Mouse (Mus musculus) kidney, adult 2 months (tissue): ENCODE measurements around the gene Gpr107.

Experiments
- CTCF ChIP-seq: fragments of 200-500 bp; conservative IDR thresholded peaks from 2 replicates; pipeline ENCODE4 v1.5.1; 2011; ENCODE audit warnings: low read depth, mild to moderate bottlenecking, control low read depth, low read length, moderate library complexity, mixed read lengths; ENCODE audit not compliant: insufficient read depth, insufficient read length
- POLR2A ChIP-seq: fragments of 200-500 bp; IDR thresholded peaks from one replicate; pipeline ENCODE4 v1.6.1; 2011; ENCODE audit warnings: low read depth, low read length, control low read depth

- TF ChIP-seq CTCF: no peak
- TF ChIP-seq POLR2A: no peak
Observed at GRCm38 (mm10) chr2:31252167-31252566, 100.1 kb downstream of the Gpr107 start.
